Mouse (Mus musculus) spleen, adult 12 weeks (tissue): ENCODE data around the gene Rgs3.

Experiments used
- DNase-seq: peaks from one replicate; pipeline ENCODE4 v3.0.0; 2022; ENCODE audit warnings: low spot score

The Rgs3 gene

DNA sequence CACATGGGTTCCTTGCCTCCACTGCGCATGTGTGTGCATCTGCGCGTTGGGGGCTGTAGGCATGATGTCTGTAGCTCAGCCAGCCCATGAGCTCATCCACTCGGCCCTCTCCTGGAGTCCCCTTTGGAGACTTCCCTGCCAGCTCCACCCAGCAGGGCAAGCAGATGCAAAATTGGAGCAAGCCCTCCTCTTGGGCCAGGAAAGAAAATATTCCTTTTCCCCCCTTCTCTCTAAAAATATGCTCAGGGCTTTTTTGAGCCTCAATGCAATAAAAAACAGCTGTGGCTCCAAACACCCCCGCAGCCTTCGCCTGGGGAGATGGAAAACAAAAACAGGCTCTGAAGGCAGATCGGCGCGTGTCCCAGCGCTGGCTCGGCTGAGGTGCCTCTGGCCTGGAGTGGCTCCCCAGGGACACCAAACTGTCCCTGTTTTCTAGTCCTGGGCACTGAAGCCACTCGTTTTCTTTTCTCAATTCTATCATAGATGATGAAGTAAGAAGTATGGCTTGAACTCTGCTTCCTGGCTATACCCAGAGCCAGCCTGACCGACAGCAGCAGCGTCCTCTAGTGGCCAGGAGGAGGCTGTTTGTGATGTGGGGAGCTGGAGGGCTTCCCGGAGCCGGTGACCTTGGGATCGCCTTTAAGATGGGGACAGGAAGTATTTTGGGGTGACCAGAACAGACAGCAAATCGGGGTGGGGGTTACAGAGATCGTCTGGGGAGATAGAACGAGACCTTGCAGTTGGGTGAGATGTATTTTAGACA is 168.1 kb downstream of the Rgs3 start:
- no peak for DNase-seq

DNA sequence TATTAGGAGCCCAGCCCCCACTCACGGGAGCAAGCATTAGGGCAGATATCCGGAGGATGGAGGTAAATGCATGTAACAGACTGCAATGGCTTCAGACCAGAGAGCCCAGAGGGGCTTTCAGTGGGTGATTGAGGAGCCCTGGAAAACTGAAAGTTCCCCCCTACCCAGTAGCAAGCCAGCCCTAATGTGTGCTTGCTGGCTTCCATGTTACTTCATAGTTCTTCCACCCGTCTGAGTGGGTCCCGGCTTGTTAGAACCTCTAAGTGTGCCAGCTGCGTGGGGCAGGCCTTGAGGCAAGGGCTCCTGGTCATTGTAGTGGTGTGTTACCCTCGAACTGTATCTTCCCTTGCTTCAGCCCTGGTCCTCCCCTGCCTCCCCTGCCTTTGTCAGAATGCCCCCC is 168.8 kb downstream of the Rgs3 start:
- no peak for DNase-seq

DNA sequence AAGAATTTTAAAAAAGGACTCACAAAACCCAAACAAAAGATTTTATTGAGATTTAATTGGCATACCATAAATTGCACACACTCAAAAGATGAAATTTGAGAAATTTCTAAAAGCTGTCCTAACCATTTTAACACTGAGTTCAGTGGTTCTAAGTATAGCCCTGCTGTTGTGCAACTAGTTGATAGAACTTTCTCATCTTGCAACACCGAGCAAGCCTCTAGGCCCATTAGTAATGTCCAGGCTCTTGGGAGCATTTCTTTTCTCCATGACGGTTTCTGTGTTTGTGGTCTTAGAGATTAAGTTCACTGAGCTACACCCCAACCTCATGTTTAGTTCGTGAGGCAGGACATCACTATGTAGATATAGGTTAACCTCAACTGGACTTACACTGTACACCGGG is 169.5 kb downstream of the Rgs3 start:
- no peak for DNase-seq

DNA sequence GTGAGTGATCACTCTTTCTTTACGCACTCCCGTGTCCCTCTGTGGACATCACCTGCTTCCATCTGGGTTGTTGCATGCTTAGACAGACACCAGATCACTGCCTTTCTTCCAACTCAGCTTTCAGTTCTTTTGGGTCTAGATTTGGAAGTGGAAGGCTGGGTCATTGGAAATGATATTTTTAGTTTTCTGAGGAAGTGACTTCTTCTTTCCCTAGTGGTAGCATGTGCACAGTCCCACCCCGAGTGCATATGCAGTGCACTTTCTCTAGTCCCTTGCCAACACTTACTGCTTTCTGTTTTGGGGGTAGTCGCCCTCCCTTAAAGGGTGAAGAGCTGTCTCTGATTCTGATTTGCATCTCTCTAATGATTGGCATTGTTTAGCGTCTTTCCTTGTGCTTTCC is 170.3 kb downstream of the Rgs3 start:
- DNase-seq, result no peak

DNA sequence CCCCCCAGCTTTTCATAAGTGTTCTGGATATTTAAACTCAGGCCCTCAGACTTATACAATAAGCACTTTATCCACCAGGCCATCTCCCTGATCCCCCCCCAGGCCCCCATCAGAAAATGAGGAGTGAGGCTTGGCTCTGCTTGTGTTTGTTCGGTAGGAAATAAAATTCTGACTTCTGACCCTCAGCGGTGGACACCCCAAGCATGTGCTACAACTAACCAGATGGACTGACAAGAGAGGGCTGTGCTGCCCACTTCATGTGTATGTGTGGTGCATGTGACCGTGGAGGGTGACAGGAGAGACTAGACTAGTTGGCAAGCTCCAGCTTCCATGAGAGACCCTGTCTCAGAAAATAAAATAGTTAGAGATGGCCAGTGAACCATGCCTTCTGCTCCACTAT is 171.2 kb downstream of the Rgs3 start:
- no peak for DNase-seq

DNA sequence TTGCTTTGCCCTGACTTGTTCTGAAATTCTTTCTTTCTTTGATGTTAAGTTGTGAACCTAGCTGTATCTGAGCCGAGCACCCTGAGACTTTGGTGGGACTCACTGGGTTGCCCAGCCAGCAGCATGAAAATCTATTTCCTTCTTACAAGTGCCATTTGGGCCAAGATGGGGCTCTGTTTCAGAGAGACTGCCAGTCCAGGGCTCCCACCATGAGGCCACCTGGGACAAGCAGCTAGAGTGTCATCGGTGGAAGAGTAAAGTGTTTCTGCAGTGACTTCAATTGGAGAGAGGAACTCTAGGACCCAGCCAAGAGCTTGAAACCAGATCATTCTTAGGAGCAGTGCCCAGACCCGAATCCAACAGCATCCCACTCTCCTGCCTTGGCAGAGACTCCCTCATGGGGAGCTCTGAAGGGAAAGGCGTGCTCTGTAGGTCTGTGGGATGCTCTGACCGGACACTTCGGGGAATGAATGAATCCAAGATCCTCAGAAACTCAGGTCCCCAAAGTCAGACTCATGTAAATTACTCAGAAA is 171.9 kb downstream of the Rgs3 start:
- DNase-seq, result no peak

DNA sequence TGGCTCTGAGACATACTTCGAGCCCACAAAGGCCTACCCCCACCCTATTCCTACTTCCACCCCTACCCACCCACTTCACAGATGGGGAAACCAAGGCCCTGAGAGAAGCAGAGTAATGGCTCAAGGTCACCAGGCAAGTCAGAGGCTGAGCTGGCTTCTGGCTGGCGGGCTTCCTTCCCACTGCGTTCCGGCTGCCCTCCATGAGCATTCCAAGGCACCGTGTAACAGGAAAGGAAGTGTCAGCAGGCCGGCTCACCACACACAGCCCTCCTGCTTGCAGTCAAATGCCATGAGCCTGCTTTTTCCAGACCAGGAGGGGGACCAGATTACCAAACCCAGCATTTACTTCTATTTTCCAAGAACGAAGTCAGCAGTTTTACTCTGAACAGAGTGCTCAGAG is 172.4 kb downstream of the Rgs3 start:
- no peak for DNase-seq

DNA sequence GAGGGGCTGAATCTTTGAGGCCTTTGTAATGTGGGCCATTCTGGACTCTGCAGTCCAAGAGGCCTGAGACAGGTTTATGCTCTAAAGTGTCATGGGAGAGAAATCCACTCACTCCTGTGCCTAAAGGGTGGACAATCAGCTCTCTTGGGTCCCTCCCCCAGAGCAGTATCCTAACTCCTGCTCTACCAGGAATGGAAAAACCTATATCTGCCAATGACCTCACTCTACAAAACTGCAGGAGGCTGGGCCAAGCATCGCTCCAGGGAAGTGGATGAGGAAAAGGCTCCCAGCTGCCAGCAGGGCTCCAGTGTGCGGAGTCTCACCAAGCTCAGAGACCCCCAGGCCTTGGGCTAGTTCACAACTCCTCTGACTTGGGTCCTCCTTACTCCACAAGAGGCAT is 173.2 kb downstream of the Rgs3 start:
- no peak for DNase-seq

DNA sequence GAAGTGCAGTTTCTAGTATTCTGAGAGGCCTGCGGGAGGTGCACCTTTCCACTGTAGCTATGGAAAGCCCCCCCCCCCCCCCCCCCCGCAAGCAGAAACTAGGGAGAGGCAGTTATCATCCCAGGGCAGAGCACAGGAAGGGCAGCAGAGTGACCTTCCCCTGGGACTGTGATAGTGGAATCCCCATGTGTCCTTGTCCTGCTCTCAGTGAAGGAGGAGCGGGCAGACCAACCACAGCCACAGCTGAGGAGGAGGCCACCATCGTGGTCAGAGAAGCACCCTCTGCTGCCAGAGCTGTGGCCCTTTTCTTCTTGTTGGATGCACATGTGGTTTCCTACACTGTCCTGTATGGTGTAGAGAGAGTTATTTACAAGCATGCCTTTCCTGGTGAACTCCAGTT is 174.3 kb downstream of the Rgs3 start:
- DNase-seq, result no peak

DNA sequence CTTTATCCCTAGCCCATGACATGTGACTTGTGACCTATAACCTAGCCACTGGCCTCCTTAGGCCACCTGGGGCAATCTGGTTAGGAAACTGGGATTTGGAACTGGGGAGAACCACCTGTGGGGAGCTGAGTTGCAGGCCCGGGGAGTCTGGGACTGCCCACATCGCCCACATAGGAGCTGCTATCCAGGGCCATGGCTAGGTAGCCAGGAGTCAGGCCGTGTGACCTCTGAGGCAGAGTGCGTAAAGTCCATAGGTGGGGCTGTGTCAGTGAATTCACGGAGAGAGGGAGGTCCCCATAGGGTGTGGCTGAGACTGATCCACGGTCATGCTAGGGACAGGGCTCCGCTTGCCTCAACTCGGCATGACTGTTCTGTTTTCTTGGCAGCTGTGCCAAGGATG is 175.6 kb downstream of the Rgs3 start:
- DNase-seq, result no peak

DNA sequence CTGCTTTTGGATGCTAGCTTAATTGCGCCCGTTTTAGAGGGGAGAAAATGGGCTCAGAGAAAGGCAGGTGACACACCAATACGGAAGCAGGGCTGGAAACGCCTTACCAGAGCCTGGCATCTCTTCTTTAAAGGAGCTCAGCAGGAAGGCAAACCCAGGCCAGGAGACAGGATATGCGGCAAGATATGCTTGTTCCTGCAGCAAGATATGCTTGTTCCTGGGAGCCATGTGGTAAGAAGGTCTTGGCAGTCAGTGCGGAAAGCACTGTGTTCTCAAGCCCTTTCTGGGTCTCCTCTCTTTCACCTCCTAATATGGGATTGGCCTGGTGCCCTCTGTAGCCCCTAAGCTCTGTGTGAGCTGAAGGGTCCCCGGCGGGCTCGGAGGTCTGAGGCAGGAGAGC is 176.2 kb downstream of the Rgs3 start:
- no peak for DNase-seq

DNA sequence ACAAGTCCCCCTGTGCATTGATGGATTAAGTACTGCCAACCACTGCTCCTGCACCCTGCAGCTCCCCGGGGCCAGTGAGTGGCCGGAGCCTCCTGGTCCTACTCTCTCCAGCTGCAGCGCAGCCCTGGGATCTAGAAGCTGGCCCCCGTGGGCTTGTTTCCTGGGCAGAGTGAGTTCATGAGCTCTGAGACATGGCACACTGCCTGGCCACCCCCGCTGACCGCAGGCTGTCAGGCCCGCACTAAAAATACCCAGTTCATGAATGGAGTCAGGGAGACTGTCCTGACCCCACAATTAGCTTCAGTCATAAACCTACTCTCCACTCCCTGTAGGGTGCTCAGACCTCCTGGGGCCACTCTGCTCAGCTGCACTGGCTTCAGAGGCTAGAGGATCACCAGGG is 176.8 kb downstream of the Rgs3 start:
- no peak for DNase-seq

DNA sequence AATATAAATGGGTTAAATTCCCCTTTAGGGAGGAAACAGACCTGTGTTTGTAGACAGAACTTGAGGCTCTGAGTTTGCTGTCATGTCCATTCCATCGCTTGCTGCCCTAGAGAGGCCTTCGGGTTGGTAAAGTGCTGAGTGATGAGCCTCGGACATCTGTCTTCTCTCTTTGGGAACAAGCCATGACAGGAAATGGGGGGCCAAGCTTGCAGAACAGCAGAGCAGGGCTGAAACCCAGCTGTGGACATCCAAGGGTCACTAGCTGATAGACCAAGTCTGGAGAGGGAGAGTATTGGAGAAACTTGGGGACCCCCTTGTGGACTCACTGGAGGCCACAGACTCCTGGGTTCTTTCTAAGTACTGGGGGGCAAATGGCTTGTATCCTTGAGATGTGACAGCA is 177.3 kb downstream of the Rgs3 start:
- no peak for DNase-seq

DNA sequence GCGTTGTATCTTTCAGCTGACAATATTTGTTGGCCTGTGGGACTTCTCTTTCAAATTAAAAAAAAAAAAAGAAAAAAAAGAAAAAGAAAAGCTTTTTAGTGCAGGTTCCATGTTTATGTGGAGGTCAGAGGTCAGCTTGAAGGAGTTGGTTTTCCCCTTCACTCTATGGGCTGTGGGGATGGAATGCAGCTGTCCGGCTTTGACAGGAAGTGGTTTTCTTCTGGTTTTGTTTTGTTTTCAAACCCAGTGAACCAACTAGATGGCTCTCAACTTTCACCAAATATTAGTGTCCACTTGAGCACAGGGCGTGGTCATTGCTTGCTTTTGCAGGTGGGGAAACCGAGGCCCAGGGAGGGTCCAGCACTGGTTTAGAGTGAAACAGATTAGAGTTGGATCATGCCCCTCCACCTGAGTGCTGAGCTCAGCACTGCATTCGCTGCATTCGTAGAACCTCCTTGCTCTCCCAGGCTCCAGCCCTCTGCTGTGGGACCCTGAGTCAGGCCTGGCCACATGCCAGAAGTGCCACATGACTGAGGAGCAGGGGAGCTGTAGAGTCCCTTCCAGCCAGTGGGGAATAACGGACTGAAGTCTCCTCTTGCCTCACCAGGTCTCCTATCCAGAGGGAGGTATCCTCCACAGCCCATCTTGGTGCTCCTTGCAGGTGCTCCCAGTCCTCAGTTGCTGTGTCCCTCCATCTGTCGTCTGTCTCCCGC is 178.5 kb downstream of the Rgs3 start:
- DNase-seq, result no peak

DNA sequence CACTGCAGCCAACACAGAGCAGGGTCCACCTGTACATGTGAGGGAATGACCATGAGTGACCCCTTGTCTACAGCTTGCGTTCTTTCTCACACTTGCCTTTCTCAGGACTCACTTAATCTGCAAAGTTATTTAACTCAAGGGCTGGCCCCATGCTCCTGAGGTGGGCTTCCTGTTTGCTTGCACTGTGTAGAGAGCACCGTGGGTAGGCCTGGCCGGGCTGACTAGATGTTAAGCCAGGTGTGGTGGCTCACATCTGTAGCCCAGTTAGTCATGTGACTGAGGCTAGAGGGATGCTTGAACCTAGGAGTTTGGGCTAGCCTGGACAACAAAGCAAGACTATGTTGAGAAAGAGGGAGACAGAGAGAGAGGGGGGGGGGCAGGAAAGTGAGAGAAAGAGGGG is 179.3 kb downstream of the Rgs3 start:
- no peak for DNase-seq

DNA sequence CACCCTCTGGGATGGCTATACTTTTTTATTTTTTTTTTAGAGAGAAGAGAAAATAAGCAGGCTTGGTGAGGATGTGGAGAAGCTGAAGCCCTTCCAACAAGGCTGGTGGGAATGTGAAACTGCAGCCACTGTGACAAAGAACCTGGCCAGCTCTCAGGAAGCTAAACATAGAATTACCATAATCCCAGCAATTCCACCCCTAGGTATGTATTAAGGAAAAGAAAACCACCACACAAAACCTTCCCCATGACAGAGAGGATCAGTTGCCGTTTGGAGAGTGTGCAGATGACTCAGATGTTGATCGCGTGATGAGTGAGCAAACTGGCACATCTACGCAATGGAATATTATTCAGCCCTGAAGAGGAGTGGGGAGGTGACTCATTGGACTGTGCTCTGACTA is 179.9 kb downstream of the Rgs3 start:
- DNase-seq, result no peak

DNA sequence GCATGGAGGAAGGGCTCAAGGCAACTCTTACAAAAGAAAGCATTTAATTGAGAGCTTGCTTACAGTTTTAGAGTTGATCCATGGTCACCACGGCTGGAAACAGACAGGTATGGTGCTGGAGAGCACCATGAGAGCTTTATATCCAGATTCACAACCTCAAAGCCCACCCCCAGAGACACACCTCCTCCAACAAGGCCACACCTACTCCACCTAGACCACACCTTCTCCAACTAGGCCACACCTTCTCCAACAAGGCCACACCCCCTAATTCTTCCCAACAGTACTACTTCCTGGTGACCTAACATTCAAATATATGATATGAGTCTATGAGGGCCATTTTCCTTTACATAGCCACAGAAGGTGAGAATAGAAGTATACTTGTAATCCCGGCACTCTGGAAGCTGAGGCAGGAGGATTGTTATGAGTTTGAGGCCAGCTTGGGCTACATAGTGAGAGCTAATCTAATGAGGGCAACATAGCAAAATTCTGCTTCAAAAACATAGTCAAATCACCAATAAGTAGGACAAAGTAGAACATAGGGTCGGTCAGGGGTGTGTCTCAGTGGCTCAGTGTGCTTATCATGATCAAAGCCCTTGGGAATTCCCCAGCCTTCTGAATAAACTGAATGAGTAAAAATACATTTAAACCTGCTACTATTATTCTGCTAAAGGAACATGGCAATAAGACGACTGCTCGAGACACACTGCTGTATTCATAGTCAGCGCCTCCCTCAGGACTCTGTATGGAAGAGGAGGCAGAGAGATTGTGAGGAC is 180.8 kb downstream of the Rgs3 start:
- no peak for DNase-seq

DNA sequence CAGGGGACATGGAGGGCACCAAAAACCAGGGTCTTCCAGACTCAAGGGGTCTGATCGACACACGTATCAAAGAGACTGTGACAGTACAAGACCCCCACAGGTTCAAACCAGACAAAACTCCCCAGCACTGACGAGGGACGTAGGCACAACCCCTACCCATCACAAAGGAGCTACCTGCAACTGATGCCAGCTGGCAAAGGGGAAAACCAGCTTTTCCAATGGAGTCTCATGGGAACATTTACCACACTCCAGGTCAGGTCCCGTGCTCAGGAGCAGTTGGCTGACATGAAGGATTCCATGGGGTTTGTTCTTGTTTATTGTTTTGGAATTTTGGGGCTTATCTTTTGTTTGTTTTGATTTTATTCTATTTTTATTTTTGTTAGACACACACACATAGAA is 181.4 kb downstream of the Rgs3 start:
- DNase-seq, result no peak

DNA sequence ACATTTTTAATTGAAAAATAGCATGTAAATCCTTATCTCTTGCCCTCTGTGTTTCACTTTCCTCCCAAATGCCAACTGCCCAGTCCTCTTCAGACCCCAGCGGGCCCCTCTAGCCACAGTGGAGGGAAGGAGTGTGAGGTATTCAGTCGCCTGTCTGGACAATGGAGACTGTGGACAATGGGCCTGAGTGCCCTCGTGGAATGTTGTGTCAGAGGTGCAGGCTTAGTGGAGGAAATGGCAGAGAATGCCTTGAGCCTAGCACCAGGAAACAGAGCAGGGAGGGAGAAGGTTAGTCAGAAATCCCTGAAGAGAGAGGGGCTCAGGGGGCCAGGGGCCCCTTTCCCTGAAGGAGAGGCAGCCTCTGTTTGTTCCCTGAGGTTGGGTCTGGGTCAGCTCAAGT is 182.0 kb downstream of the Rgs3 start:
- no peak for DNase-seq

DNA sequence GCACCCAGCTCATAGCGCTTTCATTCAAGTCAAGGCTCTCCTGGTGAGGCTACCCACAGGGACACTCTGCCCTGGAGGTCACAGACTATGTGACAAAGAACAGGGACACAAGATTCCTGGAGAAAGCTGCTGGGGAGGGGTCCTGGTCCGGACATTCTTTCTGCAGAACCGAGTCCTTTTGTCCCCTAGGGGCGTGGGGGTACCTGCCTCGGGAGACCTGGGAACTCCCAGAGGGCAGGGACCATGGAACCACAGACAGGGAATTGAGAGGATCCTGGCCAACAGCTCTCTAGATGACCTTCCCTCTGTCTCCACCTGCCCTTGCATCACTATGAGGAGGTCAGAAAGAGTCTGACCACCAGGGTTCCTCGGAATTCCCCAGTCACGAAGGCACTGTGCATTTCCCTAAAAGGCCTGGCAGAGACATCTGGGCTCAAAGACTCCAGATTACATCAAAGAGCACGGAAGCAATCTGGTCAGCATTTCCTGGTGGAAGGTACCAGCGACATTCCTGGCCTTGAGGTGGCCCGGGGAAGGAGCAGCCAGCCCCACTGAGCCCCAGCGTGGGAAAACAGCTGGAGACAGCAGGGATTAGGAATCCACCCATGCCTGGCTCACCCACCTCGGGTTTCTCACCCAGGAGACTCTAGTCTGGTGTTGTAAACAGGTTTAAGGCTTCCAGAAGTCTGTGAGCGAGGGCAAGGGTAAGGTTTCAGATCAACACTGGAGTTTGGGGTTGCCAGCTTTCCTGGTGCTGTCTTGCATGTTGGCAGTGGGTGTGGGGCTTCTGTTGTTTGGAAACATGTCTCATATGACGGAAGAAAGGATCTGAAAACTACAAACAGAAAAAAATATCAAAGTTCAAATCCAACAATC is 183.5 kb downstream of the Rgs3 start:
- DNase-seq, result no peak

DNA sequence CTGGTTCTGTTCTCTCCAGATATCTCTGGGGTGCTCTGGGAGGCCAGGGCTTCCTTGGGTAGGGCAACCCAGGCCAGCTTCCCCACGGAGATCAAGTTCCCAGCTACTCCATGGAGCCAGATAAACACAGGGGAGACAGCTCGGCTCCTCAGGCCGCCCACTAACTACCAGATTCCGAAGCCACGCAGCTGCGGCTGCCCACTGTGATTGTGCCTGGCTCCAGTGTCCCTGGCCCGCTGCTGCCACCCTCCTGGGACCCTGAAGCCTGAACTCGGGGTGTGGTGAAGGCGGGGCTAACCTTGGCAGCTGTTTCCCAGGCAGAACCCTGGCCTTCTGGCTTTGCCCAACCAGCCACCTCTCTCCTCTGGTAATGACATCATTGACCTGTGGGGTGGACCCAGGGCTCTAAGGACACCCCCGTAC is 184.9 kb downstream of the Rgs3 start:
- DNase-seq, result no peak
